Mouse (Mus musculus): ENCODE results near the gene Anp32b. TPM values are rescaled to one million over a fixed set of nuclear protein-coding genes. Genes with fewer than 3 reads are reported as not detected.

Anp32b gene
- polyA plus RNA-seq, 1 experiment = 204 TPM

DNA sequence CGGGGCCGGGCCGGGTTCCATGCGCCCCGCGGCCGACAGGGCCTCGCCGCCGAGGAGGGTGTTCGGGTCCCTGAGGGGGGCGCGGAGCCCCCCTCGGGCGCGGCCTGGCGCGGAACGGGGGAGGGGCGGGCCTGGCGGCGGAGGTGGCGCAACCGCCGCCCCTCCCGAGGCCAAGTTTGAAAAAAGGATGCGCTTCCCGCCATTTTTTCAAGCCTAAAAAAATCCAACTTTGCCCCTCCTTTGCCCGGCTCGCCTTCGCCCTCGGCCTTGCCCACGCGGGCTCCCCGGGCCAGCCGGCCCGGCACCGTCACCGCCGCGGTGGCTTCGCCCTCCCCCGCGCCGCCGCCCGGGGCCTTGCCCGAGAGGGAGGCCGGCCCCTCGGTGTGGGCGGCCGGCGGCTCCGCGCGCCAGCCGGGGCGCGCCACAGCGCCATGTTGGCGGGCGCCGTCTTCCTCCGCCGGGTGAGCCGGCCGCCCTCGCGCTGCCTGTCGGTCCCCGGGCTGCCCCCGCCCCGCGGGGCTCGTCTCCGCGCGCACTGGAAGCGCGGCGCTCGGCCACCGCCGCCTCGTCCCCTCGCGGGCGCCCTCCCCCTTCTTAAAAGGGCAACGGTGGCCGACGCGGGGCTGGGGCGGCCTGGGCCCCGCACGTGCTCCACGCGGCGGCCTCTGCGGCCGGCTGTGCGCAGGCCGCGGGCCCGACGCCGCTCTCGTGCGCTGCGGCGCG lies 1.2 kb downstream of the Anp32b start:
- H3K4me1 ChIP-seq (ENCODE audit: control insufficient read depth, insufficient read depth, low read length) = peaks cover 41% of the 10 kb centered on the region
- TF ChIP-seq POLR2A (IDR thresholded peaks at IDR 0.05; ENCODE audit: borderline replicate concordance, low read depth, low read length) (no peak), CTCF (IDR thresholded peaks at IDR 0.05; ENCODE audit: low read depth, low read length) (no peak)

DNA sequence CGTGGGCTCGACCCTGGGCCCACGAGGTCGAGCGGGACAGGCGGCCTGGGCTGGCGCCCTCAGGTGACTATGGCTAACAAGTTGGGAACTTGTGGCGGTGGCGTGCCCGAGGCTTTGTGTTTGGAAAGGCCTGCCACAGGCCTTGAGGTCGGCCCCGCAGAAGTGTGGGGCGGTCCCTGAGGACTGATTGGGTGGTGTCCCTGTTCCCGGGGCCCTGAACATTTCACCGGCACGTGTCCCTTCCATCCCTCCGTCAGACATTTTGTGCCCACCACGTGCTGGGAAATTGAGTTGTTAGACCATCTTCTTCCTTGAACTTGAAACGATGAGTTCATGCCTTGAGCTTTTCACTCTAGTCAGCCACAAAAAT lies 1.8 kb downstream of the Anp32b start:
- Histone ChIP-seq H3K4me3 (ENCODE audit: insufficient read depth, low read length) (peak overlapping the region; percentile 69), H3K4me1 (ENCODE audit: control insufficient read depth, insufficient read depth, low read length) (peaks cover 44% of the 10 kb centered on the region), H3K27ac (ENCODE audit: insufficient read depth, low read depth, low read length) (peak overlapping the region; percentile 95)
- TF ChIP-seq POLR2A (IDR thresholded peaks at IDR 0.05; ENCODE audit: borderline replicate concordance, low read depth, low read length) (no peak), CTCF (IDR thresholded peaks at IDR 0.05; ENCODE audit: low read depth, low read length) (no peak)

More for the DNA sequence above, 1.2 kb downstream of the Anp32b start:
- H3K4me3 ChIP-seq (ENCODE audit: insufficient read depth, low read length) = peak overlapping the region; percentile 69
- peak overlapping the region; percentile 95 for H3K27ac ChIP-seq (ENCODE audit: insufficient read depth, low read depth, low read length)

DNA sequence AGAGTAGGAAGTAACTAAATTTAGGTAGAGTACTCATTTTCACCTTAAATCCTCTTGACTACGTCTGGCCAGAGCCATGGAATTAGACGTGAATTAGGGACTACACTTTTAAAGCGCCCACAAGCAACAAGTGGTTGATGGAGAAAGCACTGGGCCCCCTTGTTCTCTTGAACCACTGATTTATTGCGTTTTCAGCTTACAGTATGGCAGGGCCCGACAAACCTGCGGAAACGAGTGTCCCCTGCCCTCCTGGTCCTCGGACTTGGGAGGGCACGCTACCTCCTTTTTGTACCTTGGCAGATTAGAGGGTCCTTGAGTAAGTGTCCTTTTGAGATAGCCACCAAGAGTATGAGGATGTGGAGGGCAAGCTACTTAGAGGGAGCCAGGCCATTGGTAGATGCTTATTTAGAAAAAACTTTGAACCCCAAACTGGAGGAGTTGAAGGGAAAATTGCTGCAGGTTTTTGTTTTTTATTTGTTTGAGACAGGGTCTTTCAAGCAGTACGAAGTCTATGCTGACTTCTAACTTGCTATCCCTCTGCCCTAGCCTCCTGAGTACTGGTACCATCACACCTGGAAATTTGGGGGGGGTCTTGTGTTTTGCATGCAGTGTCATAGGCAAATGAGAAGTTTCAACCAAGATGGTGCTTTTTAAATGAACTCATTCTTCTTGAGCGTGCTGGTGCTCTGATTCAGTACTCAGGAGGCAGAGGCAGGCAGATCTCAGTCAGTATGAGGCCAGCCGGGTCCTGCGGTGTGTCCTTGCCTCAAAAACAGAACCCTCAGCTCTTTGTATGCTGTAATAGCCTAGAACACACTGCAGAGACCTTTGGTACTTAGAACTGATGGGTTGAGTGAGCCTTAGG lies 2.4 kb downstream of the Anp32b start:
- H3K4me3 ChIP-seq (ENCODE audit: insufficient read depth, low read length) = peak overlapping the region; percentile 69
- H3K4me1 ChIP-seq (ENCODE audit: control insufficient read depth, insufficient read depth, low read length) = peaks cover 44% of the 10 kb centered on the region
- peak overlapping the region; percentile 95 for H3K27ac ChIP-seq (ENCODE audit: insufficient read depth, low read depth, low read length)
- TF ChIP-seq CTCF (IDR thresholded peaks at IDR 0.05; ENCODE audit: low read depth, low read length) (no peak), POLR2A (IDR thresholded peaks at IDR 0.05; ENCODE audit: borderline replicate concordance, low read depth, low read length) (no peak)

DNA sequence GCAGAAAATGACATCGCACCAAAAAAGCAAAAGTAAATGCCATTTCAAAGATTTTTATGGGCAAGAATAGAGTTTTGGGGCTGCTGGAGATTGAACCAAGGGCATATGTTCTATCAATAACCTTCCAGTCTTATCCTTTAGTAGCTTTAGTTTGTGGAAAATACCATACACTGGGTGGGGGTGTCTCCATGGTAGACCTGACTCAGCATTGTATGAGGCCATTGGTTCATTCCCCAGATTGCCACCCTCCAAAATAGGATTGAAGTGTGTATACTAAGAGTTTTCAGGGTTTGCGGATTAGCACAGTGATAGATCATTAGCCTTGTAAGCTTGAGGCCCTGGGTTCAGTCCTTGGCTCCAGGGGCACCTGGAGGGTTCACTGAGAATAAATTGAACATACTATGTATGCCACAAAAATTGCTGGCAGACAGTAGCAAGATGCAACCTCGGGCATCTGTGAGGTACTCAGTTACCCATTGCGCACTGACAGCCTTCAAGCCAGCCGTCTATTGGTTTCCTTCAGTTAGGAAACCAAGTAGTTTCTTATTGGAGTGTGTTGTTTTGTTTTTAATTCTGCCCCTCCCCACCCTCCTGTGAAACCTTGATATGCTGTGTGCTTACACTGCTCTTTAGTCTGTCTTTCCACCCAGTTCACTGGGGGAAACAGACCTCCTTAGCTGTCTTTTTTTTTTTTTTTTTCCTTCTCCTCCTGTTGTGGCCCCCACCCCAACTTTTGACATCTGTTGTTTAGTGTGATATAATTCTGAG lies 3.6 kb downstream of the Anp32b start:
- H3K27ac ChIP-seq (ENCODE audit: insufficient read depth, low read depth, low read length) = peak overlapping the region; percentile 95; the same call in 1 of the 2 replicates
- H3K4me3 ChIP-seq (ENCODE audit: insufficient read depth, low read length) = peak overlapping the region; percentile 69; the same call in 1 of the 2 replicates
- H3K4me1 ChIP-seq (ENCODE audit: control insufficient read depth, insufficient read depth, low read length) = peaks cover 50% of the 10 kb centered on the region
- TF ChIP-seq POLR2A (IDR thresholded peaks at IDR 0.05; ENCODE audit: borderline replicate concordance, low read depth, low read length) (no peak), CTCF (IDR thresholded peaks at IDR 0.05; ENCODE audit: low read depth, low read length) (no peak)

DNA sequence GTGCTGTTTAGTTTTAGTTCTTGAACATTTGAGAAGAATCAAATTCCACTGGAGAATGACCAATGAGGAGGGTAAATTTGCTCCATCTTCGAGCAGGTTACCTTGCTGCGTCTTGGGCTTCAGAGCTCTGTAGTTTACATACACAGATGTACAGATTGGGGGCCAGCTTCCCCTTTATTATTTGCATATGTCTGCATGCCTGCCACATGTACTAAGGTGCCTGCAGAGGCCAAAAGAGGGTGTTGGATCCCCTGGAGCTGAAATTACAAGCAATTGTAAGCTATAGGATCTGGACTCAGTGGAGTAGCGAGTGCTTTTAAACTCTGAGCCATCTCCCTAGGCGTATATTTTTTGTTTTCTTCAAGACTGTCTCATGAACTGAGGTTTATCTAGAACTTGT lies 6.1 kb downstream of the Anp32b start:
- Histone ChIP-seq H3K4me1 (ENCODE audit: control insufficient read depth, insufficient read depth, low read length) (peaks cover 51% of the 10 kb centered on the region), H3K4me3 (ENCODE audit: insufficient read depth, low read length) (no peak overlapping the region), H3K27ac (ENCODE audit: insufficient read depth, low read depth, low read length) (peak overlapping the region; percentile 37)
- TF ChIP-seq CTCF (IDR thresholded peaks at IDR 0.05; ENCODE audit: low read depth, low read length) (no peak), POLR2A (IDR thresholded peaks at IDR 0.05; ENCODE audit: borderline replicate concordance, low read depth, low read length) (no peak)

DNA sequence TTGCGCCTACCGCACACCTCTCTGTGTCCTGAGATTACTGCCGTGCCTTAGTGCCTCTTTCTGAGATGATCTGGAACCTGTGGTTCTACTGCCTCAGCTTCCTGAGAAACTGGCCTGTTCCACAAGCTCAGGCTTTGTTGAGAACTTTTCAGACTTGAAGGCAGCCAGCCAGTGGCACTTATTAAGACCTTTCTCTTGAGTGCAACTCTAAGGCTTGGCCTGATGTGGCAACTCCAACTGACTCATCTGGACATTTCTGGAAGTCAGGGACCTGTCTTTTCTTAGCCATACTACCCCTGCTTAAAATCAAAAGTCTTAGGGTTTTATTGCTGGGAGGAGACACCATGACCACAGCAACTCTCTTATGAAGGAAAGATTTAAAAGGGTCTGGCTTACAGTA lies 6.5 kb downstream of the Anp32b start:
- H3K4me1 ChIP-seq (ENCODE audit: control insufficient read depth, insufficient read depth, low read length) = peaks cover 51% of the 10 kb centered on the region
- peak overlapping the region; percentile 37 for H3K27ac ChIP-seq (ENCODE audit: insufficient read depth, low read depth, low read length)
- no peak for TF ChIP-seq POLR2A (IDR thresholded peaks at IDR 0.05; ENCODE audit: borderline replicate concordance, low read depth, low read length)
- TF ChIP-seq CTCF (IDR thresholded peaks at IDR 0.05; ENCODE audit: low read depth, low read length) = no peak
- no peak overlapping the region for H3K4me3 ChIP-seq (ENCODE audit: insufficient read depth, low read length)

DNA sequence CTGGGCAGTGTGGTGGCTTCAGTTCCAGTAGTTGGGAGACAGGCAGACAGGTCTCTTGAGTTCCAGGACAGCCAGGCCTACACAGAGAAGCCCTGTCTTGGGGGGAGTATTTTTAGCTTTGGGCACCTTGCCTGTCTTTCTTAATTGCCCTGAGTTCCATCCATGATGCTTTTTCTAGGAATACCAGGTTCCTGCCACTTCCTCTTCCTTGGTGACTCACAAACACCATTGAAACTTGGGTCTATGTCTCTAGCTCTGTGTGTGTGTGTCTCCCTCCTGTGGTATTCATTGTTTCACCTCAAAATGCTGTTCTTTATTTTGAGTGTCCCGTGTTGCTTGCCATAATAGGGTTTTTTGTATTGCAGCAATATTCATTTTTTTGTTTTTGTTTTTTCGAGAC lies 7.7 kb downstream of the Anp32b start:
- Histone ChIP-seq H3K4me3 (ENCODE audit: insufficient read depth, low read length) (no peak overlapping the region), H3K4me1 (ENCODE audit: control insufficient read depth, insufficient read depth, low read length) (peaks cover 51% of the 10 kb centered on the region), H3K27ac (ENCODE audit: insufficient read depth, low read depth, low read length) (no peak overlapping the region)
- TF ChIP-seq CTCF (IDR thresholded peaks at IDR 0.05; ENCODE audit: low read depth, low read length) (no peak), POLR2A (IDR thresholded peaks at IDR 0.05; ENCODE audit: borderline replicate concordance, low read depth, low read length) (no peak)

DNA sequence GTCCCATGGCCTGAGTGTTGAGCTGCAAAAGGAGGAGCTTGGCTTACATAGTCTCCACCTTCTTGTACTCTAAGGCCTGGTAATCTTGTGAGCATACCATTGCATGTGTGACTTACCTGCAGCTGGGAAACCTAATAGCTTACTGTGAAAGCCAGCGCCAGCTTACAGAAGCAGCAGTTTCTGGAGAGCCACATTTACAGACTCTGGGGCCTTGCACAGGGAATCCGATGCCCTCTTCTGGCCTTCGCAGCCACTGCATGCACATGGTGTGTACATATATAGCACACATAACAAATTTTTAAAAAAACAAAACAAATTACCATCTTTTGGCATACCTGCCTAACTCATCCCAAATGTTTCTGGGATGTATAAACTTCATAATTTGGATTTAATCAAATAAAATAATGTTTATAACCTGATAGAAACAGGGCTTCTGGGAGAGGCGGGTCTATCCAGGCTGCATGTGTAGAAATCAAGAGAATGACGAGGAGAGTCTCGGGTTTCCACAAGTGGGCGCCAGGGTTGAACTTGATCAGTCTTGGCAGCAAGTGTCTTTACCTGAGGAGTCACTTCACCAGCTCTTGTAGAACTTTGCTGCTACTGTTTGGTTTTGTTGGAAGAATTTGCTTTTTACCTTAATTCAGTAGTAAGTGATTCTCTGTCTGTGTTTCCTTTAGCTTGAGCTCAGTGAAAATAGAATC lies 12.6 kb downstream of the Anp32b start:
- TF ChIP-seq CTCF (IDR thresholded peaks at IDR 0.05; ENCODE audit: low read depth, low read length) (peak; percentile 60), POLR2A (IDR thresholded peaks at IDR 0.05; ENCODE audit: borderline replicate concordance, low read depth, low read length) (no peak)

DNA sequence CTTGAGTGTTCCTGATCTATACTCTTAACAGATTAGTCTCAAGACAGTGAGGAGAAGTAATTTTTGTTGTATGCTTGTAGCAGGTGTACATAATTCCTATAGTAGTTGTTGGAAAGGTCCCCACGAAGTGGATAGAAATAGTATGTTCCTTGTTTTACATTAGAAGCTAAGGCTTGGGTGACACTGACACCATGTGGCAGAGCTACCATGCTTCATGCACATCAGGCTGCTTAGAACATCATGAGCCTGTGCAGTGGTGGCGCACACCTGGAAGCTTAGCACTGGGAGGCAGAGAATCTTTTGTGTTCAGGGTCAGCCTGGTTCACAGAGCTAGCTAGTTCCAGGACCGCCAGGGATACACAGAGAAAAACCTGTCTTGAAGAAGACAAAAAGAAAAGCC lies 15.0 kb downstream of the Anp32b start:
- Histone ChIP-seq H3K4me3 (ENCODE audit: insufficient read depth, low read length) (no peak overlapping the region), H3K4me1 (ENCODE audit: control insufficient read depth, insufficient read depth, low read length) (no peaks in the 10 kb centered on the region), H3K27ac (ENCODE audit: insufficient read depth, low read depth, low read length) (no peak overlapping the region)
- no peak for TF ChIP-seq CTCF (IDR thresholded peaks at IDR 0.05; ENCODE audit: low read depth, low read length)
- TF ChIP-seq POLR2A (IDR thresholded peaks at IDR 0.05; ENCODE audit: borderline replicate concordance, low read depth, low read length) = no peak

More for the DNA sequence above, 12.6 kb downstream of the Anp32b start:
- H3K4me3 ChIP-seq (ENCODE audit: insufficient read depth, low read length) = no peak overlapping the region
- H3K4me1 ChIP-seq (ENCODE audit: control insufficient read depth, insufficient read depth, low read length) = peaks cover 8% of the 10 kb centered on the region
- H3K27ac ChIP-seq (ENCODE audit: insufficient read depth, low read depth, low read length) = no peak overlapping the region

All from bone marrow macrophage, adult 2 months (primary cell).